Mouse (Mus musculus): ENCODE measurements around the gene Olfr1136. TPM values are rescaled to one million over a fixed set of nuclear protein-coding genes. Genes with fewer than 3 reads are reported as not detected.

Gene Olfr1136
- polyA plus RNA-seq (2016; fragmentation: Nextera tagmentation; extraction: Ambion mirVana): not detected in 2 replicates

GRCm38 (mm10) chr2:87693847-87694246, at the start of gene Olfr1136:
Gene Olfr1136 (minus strand): TSS chr2:87693947.
- no peak within 1 kb of the TSS for H3K4me3 ChIP-seq

GRCm38 (mm10) chr2:87743452-87743851, 49.7 kb upstream of the Olfr1136 start, which contains the start of gene Olfr1140:
Gene Olfr1140 (plus strand): TSS chr2:87743752.
- Histone ChIP-seq H3K27ac (no peak within 1 kb of the TSS), H3K36me3 (no peaks in the 10 kb centered on the region), H3K27me3 (ENCODE audit: insufficient read depth, poor library complexity, severe bottlenecking) (no peaks in the 10 kb centered on the region), H3K9me3 (no peaks in the 10 kb centered on the region), H3K4me3 (no peak within 1 kb of the TSS), H3K4me1 (no peaks in the 10 kb centered on the region)
- DNase-seq (ENCODE audit: low spot score): no peak
- 62% methylated on average over 3 of the region's 3 CpGs for WGBS

More at GRCm38 (mm10) chr2:87693847-87694246, at the start of gene Olfr1136:
- no peak for DNase-seq (ENCODE audit: low spot score)
- no peaks in the 10 kb centered on the region for H3K9me3 ChIP-seq
- H3K27me3 ChIP-seq (ENCODE audit: insufficient read depth, poor library complexity, severe bottlenecking): no peaks in the 10 kb centered on the region
- no peaks in the 10 kb centered on the region for H3K36me3 ChIP-seq
- H3K4me1 ChIP-seq: no peaks in the 10 kb centered on the region
- H3K27ac ChIP-seq: no peak within 1 kb of the TSS

- H3K4me1 ChIP-seq: no peaks in the 10 kb centered on the region
- no peak within 1 kb of the TSS for H3K4me3 ChIP-seq
- H3K27me3 ChIP-seq (ENCODE audit: insufficient read depth, poor library complexity, severe bottlenecking): no peaks in the 10 kb centered on the region
- DNase-seq (ENCODE audit: low spot score): no peak
- H3K36me3 ChIP-seq: no peaks in the 10 kb centered on the region
- no peaks in the 10 kb centered on the region for H3K9me3 ChIP-seq
- no peak within 1 kb of the TSS for H3K27ac ChIP-seq
- WGBS: 85% methylated on average over 1 of the region's 1 CpGs
These were observed 46.1 kb upstream of the Olfr1136 start, which contains the start of gene Olfr1138 for GRCm38 (mm10) chr2:87739878-87740277. Gene Olfr1138 (minus strand): TSS chr2:87739978.

GRCm38 (mm10) chr2:87713079-87713478, 19.3 kb upstream of the Olfr1136 start, which contains the start of gene Olfr1137:
Gene Olfr1137 (minus strand): TSS chr2:87713179.
- Histone ChIP-seq H3K36me3 (no peaks in the 10 kb centered on the region), H3K27me3 (ENCODE audit: insufficient read depth, poor library complexity, severe bottlenecking) (no peaks in the 10 kb centered on the region), H3K4me3 (no peak within 1 kb of the TSS), H3K27ac (no peak within 1 kb of the TSS), H3K4me1 (no peaks in the 10 kb centered on the region), H3K9me3 (no peaks in the 10 kb centered on the region)
- DNase-seq (ENCODE audit: low spot score): no peak

- no peaks in the 10 kb centered on the region for H3K4me1 ChIP-seq
- WGBS: 11% methylated on average over 1 of the region's 1 CpGs
- DNase-seq (ENCODE audit: low spot score): no peak
These were observed 20.2 kb downstream of the Olfr1136 start, which contains the start of gene Olfr1135 for GRCm38 (mm10) chr2:87673564-87673963. Gene Olfr1135 (minus strand): TSS chr2:87673664.

GRCm38 (mm10) chr2:87658360-87658759, 35.4 kb downstream of the Olfr1136 start, which contains the start of gene Olfr1134:
Gene Olfr1134 (minus strand): TSS chr2:87658460.
- Histone ChIP-seq H3K9me3 (no peaks in the 10 kb centered on the region), H3K27ac (no peak within 1 kb of the TSS), H3K36me3 (no peaks in the 10 kb centered on the region), H3K4me1 (no peaks in the 10 kb centered on the region), H3K4me3 (no peak within 1 kb of the TSS), H3K27me3 (ENCODE audit: insufficient read depth, poor library complexity, severe bottlenecking) (no peaks in the 10 kb centered on the region)
- 71% methylated on average over 2 of the region's 2 CpGs for WGBS
- no peak for DNase-seq (ENCODE audit: low spot score)

More at GRCm38 (mm10) chr2:87673564-87673963, 20.2 kb downstream of the Olfr1136 start, which contains the start of gene Olfr1135:
- H3K27ac ChIP-seq: no peak within 1 kb of the TSS
- no peaks in the 10 kb centered on the region for H3K9me3 ChIP-seq
- H3K36me3 ChIP-seq: no peaks in the 10 kb centered on the region
- no peak within 1 kb of the TSS for H3K4me3 ChIP-seq
- no peaks in the 10 kb centered on the region for H3K27me3 ChIP-seq (ENCODE audit: insufficient read depth, poor library complexity, severe bottlenecking)

GRCm38 (mm10) chr2:87647274-87647673, 46.5 kb downstream of the Olfr1136 start, which contains the start of gene Olfr1133:
Gene Olfr1133 (minus strand): TSS chr2:87647374.
- no peak within 1 kb of the TSS for H3K4me3 ChIP-seq
- no peak for DNase-seq (ENCODE audit: low spot score)

More at GRCm38 (mm10) chr2:87647274-87647673, 46.5 kb downstream of the Olfr1136 start, which contains the start of gene Olfr1133:
- H3K4me1 ChIP-seq: no peaks in the 10 kb centered on the region
- no peak within 1 kb of the TSS for H3K27ac ChIP-seq
- H3K9me3 ChIP-seq: no peaks in the 10 kb centered on the region
- no peaks in the 10 kb centered on the region for H3K36me3 ChIP-seq
- H3K27me3 ChIP-seq (ENCODE audit: insufficient read depth, poor library complexity, severe bottlenecking): no peaks in the 10 kb centered on the region

Other genes with a start within 250 kb of the Olfr1136 start
- gene Olfr1126, start 240.0 kb downstream of the Olfr1136 start, polyA plus RNA-seq (2016; fragmentation: Nextera tagmentation; extraction: Ambion mirVana): not detected in 2 replicates
- not detected in 2 replicates for gene Pramel7, start 196.9 kb downstream of the Olfr1136 start, polyA plus RNA-seq (2016; fragmentation: Nextera tagmentation; extraction: Ambion mirVana)
- not detected in 2 replicates for gene Pramel6, start 187.4 kb downstream of the Olfr1136 start, polyA plus RNA-seq (2016; fragmentation: Nextera tagmentation; extraction: Ambion mirVana)
- gene Olfr153, start 162.2 kb downstream of the Olfr1136 start, polyA plus RNA-seq (2016; fragmentation: Nextera tagmentation; extraction: Ambion mirVana): not detected in 2 replicates
- gene Olfr1128, start 148.4 kb downstream of the Olfr1136 start, polyA plus RNA-seq (2016; fragmentation: Nextera tagmentation; extraction: Ambion mirVana): not detected in 2 replicates
- not detected in 2 replicates for gene Olfr1129, start 120.0 kb downstream of the Olfr1136 start, polyA plus RNA-seq (2016; fragmentation: Nextera tagmentation; extraction: Ambion mirVana)
- gene Olfr1130, start 87.7 kb downstream of the Olfr1136 start, polyA plus RNA-seq (2016; fragmentation: Nextera tagmentation; extraction: Ambion mirVana): not detected in 2 replicates
- gene Olfr1131, start 66.8 kb downstream of the Olfr1136 start, polyA plus RNA-seq (2016; fragmentation: Nextera tagmentation; extraction: Ambion mirVana): not detected in 2 replicates
- gene Olfr1132, start 56.4 kb downstream of the Olfr1136 start, polyA plus RNA-seq (2016; fragmentation: Nextera tagmentation; extraction: Ambion mirVana): not detected in 2 replicates
- not detected in 2 replicates for gene Olfr1133, start 46.6 kb downstream of the Olfr1136 start, polyA plus RNA-seq (2016; fragmentation: Nextera tagmentation; extraction: Ambion mirVana)
- not detected in 2 replicates for gene Olfr1134, start 35.5 kb downstream of the Olfr1136 start, polyA plus RNA-seq (2016; fragmentation: Nextera tagmentation; extraction: Ambion mirVana)
- gene Olfr1135, start 20.3 kb downstream of the Olfr1136 start, polyA plus RNA-seq (2016; fragmentation: Nextera tagmentation; extraction: Ambion mirVana): not detected in 2 replicates
- gene Olfr1137, start 19.2 kb upstream of the Olfr1136 start, polyA plus RNA-seq (2016; fragmentation: Nextera tagmentation; extraction: Ambion mirVana): not detected in 2 replicates
- gene Olfr1138, start 46.0 kb upstream of the Olfr1136 start, polyA plus RNA-seq (2016; fragmentation: Nextera tagmentation; extraction: Ambion mirVana): not detected in 2 replicates
- gene Olfr1140, start 49.8 kb upstream of the Olfr1136 start, polyA plus RNA-seq (2016; fragmentation: Nextera tagmentation; extraction: Ambion mirVana): not detected in 2 replicates
- gene Olfr1141, start 60.0 kb upstream of the Olfr1136 start, polyA plus RNA-seq (2016; fragmentation: Nextera tagmentation; extraction: Ambion mirVana): not detected in 2 replicates
- gene Olfr152, start 85.5 kb upstream of the Olfr1136 start, polyA plus RNA-seq (2016; fragmentation: Nextera tagmentation; extraction: Ambion mirVana): not detected in 2 replicates
- not detected in 2 replicates for gene Olfr1143, start 106.6 kb upstream of the Olfr1136 start, polyA plus RNA-seq (2016; fragmentation: Nextera tagmentation; extraction: Ambion mirVana)
- not detected in 2 replicates for gene Olfr1145, start 115.9 kb upstream of the Olfr1136 start, polyA plus RNA-seq (2016; fragmentation: Nextera tagmentation; extraction: Ambion mirVana)
- gene Olfr1148, start 136.6 kb upstream of the Olfr1136 start, polyA plus RNA-seq (2016; fragmentation: Nextera tagmentation; extraction: Ambion mirVana): not detected in 2 replicates
- gene Olfr1150-ps1, start 150.0 kb upstream of the Olfr1136 start, polyA plus RNA-seq (2016; fragmentation: Nextera tagmentation; extraction: Ambion mirVana): not detected in 2 replicates
- not detected in 2 replicates for gene Olfr1151, start 161.9 kb upstream of the Olfr1136 start, polyA plus RNA-seq (2016; fragmentation: Nextera tagmentation; extraction: Ambion mirVana)
- not detected in 2 replicates for gene Olfr1152, start 172.5 kb upstream of the Olfr1136 start, polyA plus RNA-seq (2016; fragmentation: Nextera tagmentation; extraction: Ambion mirVana)
- gene Olfr1153, start 201.0 kb upstream of the Olfr1136 start, polyA plus RNA-seq (2016; fragmentation: Nextera tagmentation; extraction: Ambion mirVana): not detected in 2 replicates
- not detected in 2 replicates for gene Olfr1154, start 211.2 kb upstream of the Olfr1136 start, polyA plus RNA-seq (2016; fragmentation: Nextera tagmentation; extraction: Ambion mirVana)